Mouse (Mus musculus) thymus, adult 2 months (tissue): ENCODE results near the gene Acad12.

ENCODE experiments used
- CTCF ChIP-seq: fragments of 200-500 bp; IDR thresholded peaks from 2 replicates; pipeline ENCODE4 v1.5.1; 2012; ENCODE audit warnings: mild to moderate bottlenecking, control low read depth, low read length, moderate library complexity, borderline replicate concordance; ENCODE audit not compliant: control insufficient read depth, poor library complexity, insufficient read depth; ENCODE audit errors: extremely low read depth
- POLR2A ChIP-seq: fragments of 200-500 bp; IDR thresholded peaks from 2 replicates; pipeline ENCODE4 v1.6.1; 2012; ENCODE audit warnings: mild to moderate bottlenecking, low read length, control low read depth, moderate library complexity; ENCODE audit not compliant: control insufficient read depth, poor library complexity, insufficient read depth; ENCODE audit errors: extremely low read depth

DNA sequence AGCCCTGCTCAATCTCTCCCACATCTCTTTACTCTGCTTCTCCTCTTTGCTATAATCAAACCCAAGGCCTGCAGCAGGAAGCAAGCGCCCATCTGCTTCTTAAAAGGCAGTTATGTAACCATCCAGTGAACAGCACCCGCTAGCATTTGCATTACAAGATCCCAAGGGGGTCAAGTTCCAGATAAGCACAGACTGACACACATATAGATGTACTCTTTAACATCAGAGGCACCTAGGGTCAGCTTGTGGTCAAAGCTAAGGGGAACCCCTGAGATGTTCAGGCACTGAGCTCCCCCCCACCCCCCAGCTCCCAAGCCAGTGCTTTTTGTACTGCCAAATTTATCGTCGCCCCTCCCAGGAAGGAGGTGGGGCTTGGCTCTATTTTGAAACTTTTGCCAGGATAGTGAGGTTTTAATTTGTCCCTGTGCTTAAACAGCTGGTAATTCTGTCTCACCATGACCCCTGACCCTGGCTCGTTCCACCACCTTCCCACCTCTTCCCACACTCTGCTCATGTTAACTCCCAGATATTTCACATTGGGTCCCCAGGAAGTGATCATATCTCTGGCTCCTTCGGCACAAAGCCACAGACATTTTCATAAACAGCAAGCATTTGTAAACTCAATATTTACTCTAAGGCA, 32.2 kb downstream of the Acad12 start:
- TF ChIP-seq POLR2A (no peak), CTCF (no peak)
